Comparison of ENCODE assay signal across 10 mouse cellular contexts in the genomic region with DNA sequence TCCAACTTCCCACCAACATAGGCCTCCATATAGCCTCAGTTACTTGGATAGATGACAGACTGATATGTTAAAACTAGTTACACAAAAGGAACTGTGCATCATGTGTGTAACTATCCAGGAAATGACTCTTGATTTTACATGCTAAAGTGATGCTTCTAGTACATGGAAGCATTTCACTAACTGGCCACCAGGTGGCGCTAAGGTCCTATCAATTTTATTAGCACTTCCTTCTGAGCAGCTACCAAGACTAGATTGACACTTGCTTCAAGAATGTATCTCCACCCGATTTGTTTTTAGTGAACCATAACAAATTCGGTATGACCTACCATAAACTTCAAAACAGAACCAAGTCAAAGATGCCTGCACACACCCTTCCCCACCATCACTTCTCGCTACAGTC. TPM values are rescaled to one million over a fixed set of nuclear protein-coding genes. Genes with fewer than 3 reads are reported as not detected.
DNase-seq lines count a peak whose midpoint lies in the region; ATAC-seq lines count a peak whose summit lies in the region.
"Had no signal": no experiment of that assay in that cellular context is flagged by ENCODE, and none has a peak within 500 bp of the region (broad histone marks: within the 10 kb centered on the region; RNA-seq: fewer than 3 reads in every experiment).

No protein-coding gene starts in this region.

- intact Hi-C loops in left cerebral cortex, postnatal 4 days (cut with DNase I) = loop anchor here (2.0 to 10.0 kb wide), 2 partner anchors 138 to 322 kb away; a partner anchor contains a TSS

- DNase-seq in urinary bladder, postnatal 14 days (ENCODE audit: low spot score) = peak; percentile 76
- DNase-seq in urinary bladder, adult 2 months (ENCODE audit: low spot score) = no peak
- DNase-seq in cerebellum, adult 9-10 months = peak; percentile 80
- DNase-seq in frontal cortex, adult 2 months (ENCODE audit: extremely low spot score in 1 of 2, low spot score in 1 of 2) = peak; percentile 41 to 92
- peak; percentile 93 for DNase-seq in induced T-regulatory cell, adult 2 months (ENCODE audit: low read depth)
- peak; percentile 79 for DNase-seq in left cerebral cortex, postnatal 4 days
- DNase-seq in natural killer cell, adult 2 months (ENCODE audit: low spot score in 2 of 2) = peak; percentile 73 to 82

- ATAC-seq in stomach, embryonic 16.5 days (ENCODE audit: insufficient read depth, low FRiP score) = peak; percentile 40; the same call in 1 of the 2 replicates

- H3K36me3 ChIP-seq in stomach, embryonic 16.5 days (ENCODE audit: control insufficient read depth, insufficient read depth, low read length) = no peaks in the 10 kb centered on the region
- H3K36me3 ChIP-seq: embryonic facial prominence, embryonic 12.5 days; neural tube, embryonic 13.5 days had no signal

- no peak overlapping the region for H3K4me3 ChIP-seq in stomach, embryonic 16.5 days (replicated peaks; ENCODE audit: low read length)
- H3K4me3 ChIP-seq: embryonic facial prominence, embryonic 12.5 days; neural tube, embryonic 13.5 days had no signal

- no peak overlapping the region for H3K9ac ChIP-seq in stomach, embryonic 16.5 days (ENCODE audit: low read length)
- H3K9ac ChIP-seq: embryonic facial prominence, embryonic 12.5 days; neural tube, embryonic 13.5 days had no signal

- no peaks in the 10 kb centered on the region for H3K9me3 ChIP-seq in stomach, embryonic 16.5 days (replicated peaks; ENCODE audit: control insufficient read depth, low read length)
- H3K9me3 ChIP-seq: embryonic facial prominence, embryonic 12.5 days; neural tube, embryonic 13.5 days had no signal

- no peak overlapping the region for H3K27ac ChIP-seq in stomach, embryonic 16.5 days (ENCODE audit: low read length)
- H3K27ac ChIP-seq: embryonic facial prominence, embryonic 12.5 days; neural tube, embryonic 13.5 days had no signal

- H3K4me1 ChIP-seq in stomach, embryonic 16.5 days (ENCODE audit: control insufficient read depth, insufficient read depth, low read length) = no peaks in the 10 kb centered on the region
- H3K4me1 ChIP-seq: embryonic facial prominence, embryonic 12.5 days had no signal

- H3K4me2 ChIP-seq in stomach, embryonic 16.5 days (ENCODE audit: low read depth, low read length) = no peak overlapping the region
- H3K4me2 ChIP-seq: embryonic facial prominence, embryonic 12.5 days; neural tube, embryonic 13.5 days had no signal

- H3K27me3 ChIP-seq in stomach, embryonic 16.5 days (ENCODE audit: control insufficient read depth, insufficient read depth, low read length) = no peaks in the 10 kb centered on the region
- H3K27me3 ChIP-seq: embryonic facial prominence, embryonic 12.5 days; neural tube, embryonic 13.5 days had no signal

- WGBS in stomach, embryonic 16.5 days = 25% methylated on average over 4 of the region's 4 CpGs

RNA-seq across cellular contexts. Expression of a gene that starts 10.0 kb away (rescaled TPM):
- 21.5 and 24.2 TPM in 2 replicates for polyA plus RNA-seq in urinary bladder, adult 2 months (2012; rRNA removed)
- polyA plus RNA-seq in frontal cortex, adult 2 months (2012; rRNA removed) = 75.0 and 91.6 TPM in 2 replicates
- 10 to 100 TPM; 41.9 to 48.3 TPM for total RNA-seq in left cerebral cortex, postnatal 4 days (2021)
- 19.1 and 20.7 TPM in 2 replicates for polyA plus RNA-seq in stomach, embryonic 16.5 days (2015; fragmentation: Nextera tagmentation; extraction: Ambion mirVana)
